Mouse (Mus musculus) limb, embryonic 15.5 days (tissue): Measurements from ENCODE around the gene Ptf1a. TPM values are rescaled to one million over a fixed set of nuclear protein-coding genes. Genes with fewer than 3 reads are reported as not detected.
A peak's percentile ranks its signal among the peaks of the same experiment; 100 is the strongest.

ENCODE experiments used
- ATAC-seq: fragments of 200-750 bp; cut with Nextera tagmentation; 2 replicates; pipeline ENCODE4 v1.8.0; 2017; ENCODE audit warnings: low read depth, moderate TSS enrichment; ENCODE audit not compliant: insufficient number of reproducible peaks, low FRiP score, low TSS enrichment
- H3K27ac ChIP-seq: fragments of 300-500 bp; sonication (generic); 2 replicates; pipeline ENCODE4 v1.5.1; 2015; ENCODE audit warnings: moderate library complexity, mild to moderate bottlenecking, inconsistent platforms
- H3K27me3 ChIP-seq: fragments of 300-500 bp; sonication (generic); 2 replicates; pipeline ENCODE4 v1.6.1; 2015; ENCODE audit warnings: inconsistent platforms
- H3K36me3 ChIP-seq: fragments of 300-500 bp; sonication (generic); 2 replicates; pipeline ENCODE4 v1.6.1; 2015; ENCODE audit warnings: inconsistent platforms
- H3K4me1 ChIP-seq: fragments of 300-500 bp; sonication (generic); 2 replicates; pipeline ENCODE4 v1.6.1; 2015; ENCODE audit warnings: inconsistent platforms
- H3K4me2 ChIP-seq: fragments of 300-500 bp; sonication (generic); 2 replicates; pipeline ENCODE4 v1.6.1; 2015; ENCODE audit warnings: mild to moderate bottlenecking, inconsistent platforms
- H3K4me3 ChIP-seq: fragments of 300-500 bp; sonication (generic); 2 replicates; pipeline ENCODE4 v1.5.1; 2015; ENCODE audit warnings: mild to moderate bottlenecking, inconsistent platforms
- H3K9ac ChIP-seq: fragments of 300-500 bp; sonication (generic); 2 replicates; pipeline ENCODE4 v1.6.1; 2015; ENCODE audit warnings: inconsistent platforms
- H3K9me3 ChIP-seq: fragments of 300-500 bp; sonication (generic); 2 replicates; pipeline ENCODE4 v1.6.1; 2016; ENCODE audit warnings: inconsistent platforms
- WGBS: fragments of 180-500 bp; shearing (Covaris S2); methylation state at CpG from one replicate; pipeline ENCODE4 v1.1.7; 2015; 5-methylcytosine and 5-hydroxymethylcytosine counted together
- polyA plus RNA-seq: library from polyadenylated mRNA; unstranded; fragments of >200 nt; fragmentation: Nextera tagmentation; extraction: Ambion mirVana; gene quantifications from 2 replicates; pipeline ENCODE4 v1.2.1, GENCODE M21; 2015

Ptf1a gene
- polyA plus RNA-seq, 1 experiment from 2014 or later, result not detected

DNA sequence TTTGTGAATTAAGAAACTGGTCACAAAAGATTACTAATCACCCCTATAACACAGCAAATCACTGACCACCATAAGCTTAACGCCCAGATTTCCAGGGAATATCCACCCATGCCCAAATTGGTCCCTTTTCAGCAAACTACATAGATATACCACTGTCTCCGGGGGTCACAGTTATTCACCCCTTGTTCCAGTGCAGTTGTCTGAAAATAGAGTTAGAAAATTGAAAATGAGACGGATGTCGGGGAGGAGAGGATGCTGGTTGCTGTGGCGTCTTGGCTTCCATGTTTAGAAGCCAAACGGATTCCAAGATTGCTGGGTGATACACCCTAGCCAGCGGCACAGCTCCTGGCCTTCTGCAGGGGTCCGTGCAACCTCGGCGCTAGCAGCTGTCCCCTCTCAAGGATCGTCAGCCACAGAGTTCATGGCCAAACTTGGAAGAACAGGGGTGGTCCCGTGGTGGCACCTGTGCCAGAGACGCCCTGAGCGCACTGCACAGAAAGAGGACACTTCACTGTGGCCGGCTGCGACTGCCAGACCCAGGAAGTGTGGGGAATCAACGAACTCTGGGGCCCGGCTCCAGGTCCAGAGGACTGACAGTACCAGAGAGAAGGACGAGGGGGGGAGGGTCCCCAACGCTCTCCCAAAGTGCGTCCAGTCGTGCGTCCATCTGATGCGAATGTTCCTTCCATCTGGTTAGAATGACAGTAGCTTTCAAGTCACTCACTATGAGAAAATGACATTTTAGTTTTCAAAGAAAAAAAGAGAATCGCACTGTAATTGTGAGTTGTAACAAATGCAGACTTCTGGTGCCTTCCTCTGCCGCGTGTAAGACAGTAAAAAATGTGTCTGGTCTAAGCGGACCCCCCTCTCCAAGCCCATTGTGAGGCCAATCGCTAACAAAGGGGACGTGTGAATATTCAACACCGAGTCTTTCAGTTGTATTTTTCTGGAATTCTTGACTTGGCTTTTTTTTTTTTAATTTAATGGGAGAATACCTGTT is 15.5 kb upstream of the Ptf1a start:
- WGBS, result 5% methylated on average over 31 of the region's 31 CpGs
- Histone ChIP-seq H3K9me3 (no peaks in the 10 kb centered on the region), H3K4me2 (no peak overlapping the region), H3K27ac (no peak overlapping the region), H3K4me3 (no peak overlapping the region), H3K9ac (no peak overlapping the region), H3K36me3 (no peaks in the 10 kb centered on the region), H3K27me3 (peaks cover 82% of the 10 kb centered on the region), H3K4me1 (peaks cover 16% of the 10 kb centered on the region)
- no peak for ATAC-seq

DNA sequence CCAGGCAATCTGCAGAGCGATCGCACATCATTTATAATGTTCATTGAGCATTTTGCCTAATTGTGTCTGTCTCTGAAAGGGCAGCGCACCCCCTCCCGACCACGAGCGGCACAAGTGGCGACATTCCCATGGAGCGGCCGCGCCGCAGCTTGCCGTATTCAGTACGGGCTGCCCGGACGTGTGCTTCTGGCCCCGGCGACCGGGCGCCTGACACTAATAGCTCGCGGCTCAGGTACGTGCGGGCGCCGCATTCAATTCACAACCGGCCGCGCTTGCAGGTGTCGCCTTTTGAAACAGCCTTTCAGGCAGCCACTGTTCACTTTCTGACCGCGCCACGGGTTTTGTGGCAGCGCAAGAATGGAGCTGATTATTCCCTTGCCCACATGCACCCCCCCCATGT is 14.7 kb upstream of the Ptf1a start:
- Histone ChIP-seq H3K4me1 (peaks cover 16% of the 10 kb centered on the region), H3K9me3 (no peaks in the 10 kb centered on the region), H3K4me3 (no peak overlapping the region), H3K27ac (no peak overlapping the region), H3K27me3 (peaks cover 88% of the 10 kb centered on the region), H3K4me2 (peak overlapping the region; percentile 29; the same call in 1 of the 2 replicates), H3K36me3 (no peaks in the 10 kb centered on the region), H3K9ac (no peak overlapping the region)
- no peak for ATAC-seq
- under 1% methylated on average over 33 of the region's 33 CpGs for WGBS

DNA sequence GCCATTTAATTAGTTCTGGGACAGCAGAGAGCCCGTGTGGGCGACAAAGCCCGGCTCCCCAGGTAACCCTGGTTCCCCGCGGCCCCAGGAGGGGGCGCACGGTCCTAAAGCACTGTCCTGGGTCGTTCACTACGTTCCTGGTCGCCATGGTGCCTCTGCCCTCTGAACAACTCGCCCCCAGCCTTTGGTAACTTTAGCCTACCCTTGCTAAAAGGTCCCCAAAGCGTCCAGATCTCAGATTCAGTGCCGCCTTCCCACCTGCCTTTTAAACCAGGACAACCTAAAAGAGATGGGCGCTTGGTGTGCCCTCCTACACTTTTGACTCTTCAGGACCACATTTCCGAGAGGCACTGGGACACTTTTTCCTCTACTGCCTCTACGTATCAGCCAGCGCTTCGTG is 14.3 kb upstream of the Ptf1a start:
- H3K27me3 ChIP-seq, result peaks cover 91% of the 10 kb centered on the region
- H3K27ac ChIP-seq, result no peak overlapping the region
- H3K4me3 ChIP-seq, result no peak overlapping the region
- ATAC-seq, result no peak
- peaks cover 16% of the 10 kb centered on the region for H3K4me1 ChIP-seq
- H3K4me2 ChIP-seq, result no peak overlapping the region
- no peaks in the 10 kb centered on the region for H3K9me3 ChIP-seq
- H3K9ac ChIP-seq, result no peak overlapping the region
- no peaks in the 10 kb centered on the region for H3K36me3 ChIP-seq
- WGBS, result under 1% methylated on average over 18 of the region's 18 CpGs

DNA sequence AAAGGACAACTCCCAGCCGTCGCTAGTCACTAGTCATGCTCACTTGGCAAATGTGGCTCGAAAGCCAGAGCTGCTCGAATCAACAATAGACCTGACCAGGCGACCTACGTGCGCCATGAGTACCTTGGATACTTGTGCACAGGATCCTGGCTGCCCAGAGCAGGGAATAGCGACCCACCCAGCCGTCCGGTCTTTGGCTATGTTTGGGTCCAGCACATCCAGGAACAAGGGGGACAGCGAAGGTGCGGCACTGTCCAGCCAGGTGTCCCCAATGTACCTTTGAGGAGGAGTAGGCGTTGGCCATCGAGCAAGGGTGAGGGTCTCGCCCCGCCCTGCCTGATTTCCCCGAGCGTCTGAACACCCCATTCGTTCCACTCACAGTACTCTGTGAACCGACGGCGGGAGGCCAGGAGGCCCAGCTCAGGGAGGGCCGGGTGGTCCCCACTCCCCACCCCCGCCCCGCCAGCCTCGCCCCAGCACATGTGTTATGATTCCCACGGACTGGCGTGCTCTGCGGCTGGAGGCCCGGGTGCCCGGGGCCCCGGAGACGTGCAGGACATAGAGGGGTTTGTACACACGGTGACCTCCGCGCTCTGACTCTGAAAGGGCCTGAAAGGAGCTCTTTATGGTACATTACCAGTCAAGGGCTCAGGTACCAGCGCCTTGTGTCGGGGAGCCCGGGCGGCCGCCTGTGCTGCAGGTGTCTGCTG is 13.7 kb upstream of the Ptf1a start:
- Histone ChIP-seq H3K27me3 (peaks cover 85% of the 10 kb centered on the region), H3K4me2 (no peak overlapping the region), H3K4me1 (peaks cover 16% of the 10 kb centered on the region), H3K4me3 (no peak overlapping the region), H3K27ac (no peak overlapping the region), H3K36me3 (no peaks in the 10 kb centered on the region), H3K9ac (no peak overlapping the region), H3K9me3 (no peaks in the 10 kb centered on the region)
- 3% methylated on average over 41 of the region's 41 CpGs for WGBS
- ATAC-seq, result no peak

DNA sequence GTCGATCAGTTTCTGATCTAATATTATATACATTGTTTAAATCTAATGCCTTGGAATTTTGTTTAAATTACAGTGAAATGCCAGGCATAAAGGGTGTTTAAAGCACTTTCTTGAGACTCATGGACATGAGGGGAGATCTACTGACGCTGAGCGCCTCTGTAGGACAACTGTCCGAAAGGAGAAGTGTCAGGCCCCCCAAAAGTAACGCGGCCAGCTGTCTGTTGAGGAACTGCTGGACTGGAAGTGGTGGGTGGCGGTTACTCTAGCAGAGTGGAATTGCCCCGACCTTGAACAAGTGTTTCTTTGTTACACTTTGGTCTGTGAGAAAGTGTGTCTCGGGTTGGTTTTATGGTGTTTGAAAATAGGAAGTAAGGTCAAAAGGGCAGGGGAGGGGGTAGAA is 1.1 kb upstream of the Ptf1a start:
- WGBS, result 3% methylated on average over 9 of the region's 9 CpGs
- Histone ChIP-seq H3K27ac (no peak overlapping the region), H3K9ac (no peak overlapping the region), H3K4me3 (no peak overlapping the region), H3K4me2 (no peak overlapping the region), H3K9me3 (no peaks in the 10 kb centered on the region), H3K36me3 (no peaks in the 10 kb centered on the region), H3K4me1 (peaks cover 23% of the 10 kb centered on the region), H3K27me3 (peaks cover 90% of the 10 kb centered on the region)
- no peak for ATAC-seq

DNA sequence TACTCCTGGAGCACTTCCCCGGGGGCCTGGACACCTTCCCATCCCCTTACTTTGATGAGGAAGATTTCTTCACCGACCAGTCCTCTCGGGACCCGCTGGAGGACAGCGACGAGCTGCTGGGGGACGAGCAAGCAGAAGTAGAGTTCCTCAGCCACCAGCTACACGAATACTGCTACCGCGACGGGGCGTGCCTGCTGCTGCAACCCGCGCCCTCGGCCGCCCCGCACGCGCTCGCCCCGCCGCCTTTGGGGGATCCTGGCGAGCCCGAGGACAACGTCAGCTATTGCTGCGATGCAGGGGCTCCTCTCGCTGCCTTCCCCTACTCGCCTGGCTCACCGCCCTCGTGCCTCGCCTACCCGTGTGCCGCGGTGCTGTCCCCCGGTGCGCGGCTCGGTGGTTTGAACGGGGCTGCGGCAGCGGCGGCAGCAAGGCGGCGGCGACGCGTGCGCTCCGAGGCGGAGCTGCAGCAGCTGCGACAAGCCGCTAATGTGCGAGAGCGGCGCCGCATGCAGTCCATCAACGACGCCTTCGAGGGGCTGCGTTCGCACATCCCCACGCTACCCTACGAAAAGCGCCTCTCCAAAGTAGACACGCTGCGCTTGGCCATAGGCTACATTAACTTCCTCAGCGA is 523 bp downstream of the Ptf1a start:
- H3K9ac ChIP-seq, result no peak overlapping the region
- WGBS, result under 1% methylated on average over 67 of the region's 67 CpGs
- no peak for ATAC-seq

DNA sequence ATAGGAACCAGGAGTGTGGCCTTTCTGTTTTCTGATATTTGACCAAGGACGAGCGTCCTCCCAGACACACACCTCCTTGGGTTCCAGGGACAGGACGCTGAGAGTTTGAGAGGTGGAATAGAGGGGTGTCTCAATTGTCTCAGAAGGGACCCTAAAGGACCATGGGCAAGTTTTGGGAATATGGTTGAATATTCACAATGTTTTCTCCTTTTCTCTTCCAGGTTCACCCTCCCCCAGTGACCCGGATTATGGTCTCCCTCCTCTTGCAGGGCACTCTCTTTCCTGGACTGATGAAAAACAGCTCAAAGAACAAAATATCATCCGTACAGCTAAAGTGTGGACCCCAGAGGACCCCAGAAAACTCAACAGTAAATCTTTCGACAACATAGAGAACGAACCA is 1.3 kb downstream of the Ptf1a start:
- Histone ChIP-seq H3K4me1 (peaks cover 23% of the 10 kb centered on the region), H3K36me3 (no peaks in the 10 kb centered on the region), H3K27me3 (peaks cover 96% of the 10 kb centered on the region), H3K4me2 (no peak overlapping the region; the same call in 1 of the 2 replicates), H3K4me3 (no peak overlapping the region), H3K9me3 (no peaks in the 10 kb centered on the region), H3K27ac (no peak overlapping the region), H3K9ac (no peak overlapping the region)
- no peak for ATAC-seq
- WGBS, result 3% methylated on average over 7 of the region's 7 CpGs

More for the DNA sequence above, 523 bp downstream of the Ptf1a start:
- H3K36me3 ChIP-seq, result no peaks in the 10 kb centered on the region
- H3K27ac ChIP-seq, result no peak overlapping the region
- peaks cover 96% of the 10 kb centered on the region for H3K27me3 ChIP-seq
- H3K4me1 ChIP-seq, result peaks cover 23% of the 10 kb centered on the region
- no peaks in the 10 kb centered on the region for H3K9me3 ChIP-seq
- H3K4me3 ChIP-seq, result peak overlapping the region; percentile 38
- peak overlapping the region; percentile 59 for H3K4me2 ChIP-seq

DNA sequence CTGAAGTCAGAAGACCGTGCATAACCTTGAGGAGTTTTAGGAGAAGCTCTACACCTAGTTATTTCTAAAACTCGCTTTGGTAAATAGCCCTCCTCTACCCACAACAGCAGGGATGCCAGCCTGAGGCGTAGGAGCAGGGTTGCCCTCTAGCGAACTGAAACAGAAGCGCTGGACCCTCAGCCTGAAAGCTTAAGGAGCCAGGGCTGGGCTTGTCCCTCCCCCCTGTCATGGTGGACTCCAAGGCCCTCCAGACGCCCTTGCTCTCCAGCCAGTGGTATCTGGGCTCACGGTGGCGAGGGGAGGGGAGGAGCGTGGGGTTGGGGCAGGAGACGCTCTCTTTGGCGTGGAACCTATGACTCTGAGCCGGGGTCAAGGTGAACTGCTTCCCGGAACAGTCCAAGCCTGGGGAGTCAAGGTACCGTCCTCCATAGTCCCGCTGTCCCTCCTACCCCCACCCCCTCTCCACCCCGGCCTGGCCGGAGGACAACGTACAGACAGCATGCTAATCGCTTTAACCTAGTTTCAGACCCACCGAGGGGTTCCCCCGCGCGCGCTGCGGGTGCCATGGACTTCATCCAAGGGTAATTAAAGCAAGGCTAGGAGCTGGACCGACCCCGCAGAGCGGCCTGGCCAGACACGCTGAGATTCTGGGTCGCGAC is 2.7 kb downstream of the Ptf1a start:
- H3K4me3 ChIP-seq, result peak overlapping the region; percentile 11; the same call in 1 of the 2 replicates
- peak overlapping the region; percentile 17 for H3K4me2 ChIP-seq
- no peaks in the 10 kb centered on the region for H3K36me3 ChIP-seq
- no peaks in the 10 kb centered on the region for H3K9me3 ChIP-seq
- ATAC-seq, result no peak
- peaks cover 28% of the 10 kb centered on the region for H3K4me1 ChIP-seq
- H3K9ac ChIP-seq, result no peak overlapping the region
- H3K27me3 ChIP-seq, result peaks cover 96% of the 10 kb centered on the region
- H3K27ac ChIP-seq, result no peak overlapping the region
- 1% methylated on average over 27 of the region's 31 CpGs for whole genome bisulfite sequencing

DNA sequence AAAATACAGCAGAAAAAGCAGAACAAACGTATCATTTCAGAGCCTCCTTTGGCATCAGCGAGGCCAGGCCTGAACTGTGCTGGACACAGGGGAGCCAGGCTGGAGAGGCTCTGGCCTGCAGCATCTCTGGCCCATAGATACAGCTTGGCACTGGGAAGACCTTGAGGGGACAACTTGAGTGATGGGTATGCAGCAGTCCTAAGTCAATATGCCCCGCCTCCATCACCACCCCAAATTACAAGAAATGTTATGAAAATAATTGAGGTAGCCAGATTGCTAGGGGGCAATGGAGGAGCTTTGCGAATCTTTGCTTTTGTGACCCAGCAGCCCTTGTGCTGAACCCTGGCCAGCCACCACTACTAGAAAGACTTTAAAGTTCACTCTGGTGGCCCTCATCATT is 3.8 kb downstream of the Ptf1a start:
- H3K27ac ChIP-seq, result no peak overlapping the region
- peaks cover 28% of the 10 kb centered on the region for H3K4me1 ChIP-seq
- ATAC-seq, result no peak
- H3K9me3 ChIP-seq, result no peaks in the 10 kb centered on the region
- H3K9ac ChIP-seq, result no peak overlapping the region
- H3K4me2 ChIP-seq, result no peak overlapping the region
- 22% methylated on average over 4 of the region's 4 CpGs for WGBS
- H3K36me3 ChIP-seq, result no peaks in the 10 kb centered on the region
- peaks cover 97% of the 10 kb centered on the region for H3K27me3 ChIP-seq
- H3K4me3 ChIP-seq, result no peak overlapping the region

DNA sequence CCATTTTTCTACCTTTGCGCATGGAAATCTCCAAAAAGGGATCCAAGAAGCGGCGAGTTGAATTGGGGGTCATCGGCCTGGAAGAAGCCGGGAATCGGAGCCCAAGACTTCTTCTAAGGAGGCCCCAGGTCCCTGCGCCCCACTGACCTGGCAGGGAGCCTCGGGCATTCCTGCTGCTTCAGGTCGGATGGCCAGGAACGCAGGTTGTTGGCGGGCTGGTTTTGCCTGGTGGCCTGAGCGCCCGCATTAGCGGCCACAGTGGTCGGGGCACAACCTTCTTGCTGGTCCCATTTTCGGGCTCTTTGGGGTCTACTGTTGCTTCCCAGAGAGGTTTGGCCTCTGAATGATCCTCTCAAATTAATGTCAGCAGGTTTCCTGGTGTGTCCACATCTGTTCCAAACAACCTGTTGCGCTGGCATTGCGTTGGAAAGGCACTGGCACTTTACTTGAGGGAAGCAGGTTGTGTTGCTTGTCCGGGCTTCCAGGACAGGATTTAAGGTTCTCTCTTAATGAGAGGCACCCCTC is 7.1 kb downstream of the Ptf1a start:
- 0 out of 2 replicates have a peak overlapping the region, but pooled peaks have one; percentile 23 for H3K4me2 ChIP-seq
- under 1% methylated on average over 19 of the region's 19 CpGs for WGBS
- H3K9ac ChIP-seq, result no peak overlapping the region
- no peak for ATAC-seq
- H3K4me1 ChIP-seq, result peaks cover 14% of the 10 kb centered on the region
- H3K4me3 ChIP-seq, result 0 out of 2 replicates have a peak overlapping the region, but pooled peaks have one; percentile 11
- H3K27ac ChIP-seq, result no peak overlapping the region
- H3K27me3 ChIP-seq, result peaks cover 90% of the 10 kb centered on the region
- no peaks in the 10 kb centered on the region for H3K36me3 ChIP-seq
- no peaks in the 10 kb centered on the region for H3K9me3 ChIP-seq

DNA sequence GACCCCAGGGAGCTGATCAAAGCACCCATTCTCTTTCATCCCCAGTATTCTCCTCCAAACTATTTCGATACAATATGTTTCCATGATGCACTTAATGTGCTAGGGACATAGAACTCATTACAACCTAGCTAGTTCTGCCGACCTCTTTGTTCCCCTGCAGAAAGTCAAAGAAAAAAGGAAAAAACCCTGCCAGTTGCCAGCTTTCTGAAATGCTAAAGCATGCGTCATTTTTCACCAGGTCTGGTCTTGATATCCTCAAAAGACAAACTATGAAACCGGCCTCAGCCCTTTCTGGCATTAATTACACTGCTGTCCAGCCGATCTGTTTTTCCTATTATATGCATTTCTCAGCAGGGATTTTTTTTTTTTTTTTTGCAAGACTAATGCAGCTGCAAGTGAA is 9.8 kb downstream of the Ptf1a start:
- Histone ChIP-seq H3K4me1 (peaks cover 9% of the 10 kb centered on the region; the same call in 1 of the 2 replicates), H3K27me3 (peaks cover 72% of the 10 kb centered on the region), H3K9me3 (no peaks in the 10 kb centered on the region), H3K27ac (0 out of 2 replicates have a peak overlapping the region, but pooled peaks have one; percentile 1), H3K4me3 (no peak overlapping the region), H3K9ac (no peak overlapping the region), H3K36me3 (no peaks in the 10 kb centered on the region), H3K4me2 (no peak overlapping the region)
- WGBS, result 4% methylated on average over 5 of the region's 5 CpGs
- no peak for ATAC-seq
